Mouse (Mus musculus) embryonic facial prominence, embryonic 14.5 days (tissue): ENCODE data around the gene Gtf2e1. TPM values are rescaled to one million over a fixed set of nuclear protein-coding genes. Genes with fewer than 3 reads are reported as not detected.
A peak's percentile ranks its signal among the peaks of the same experiment; 100 is the strongest.

ENCODE experiments used
- ATAC-seq: fragments of 200-750 bp; cut with Nextera tagmentation; 2 replicates; pipeline ENCODE4 v1.8.0; 2017; ENCODE audit warnings: low read depth, moderate number of reproducible peaks, moderate TSS enrichment
- DNase-seq: peaks from one replicate; pipeline ENCODE4 v3.0.0-alpha.2; 2015; ENCODE audit warnings: low spot score
- H3K27ac ChIP-seq: fragments of 300-500 bp; sonication (generic); replicated peaks from 2 replicates; pipeline ENCODE4 v1.5.1; 2014; ENCODE audit warnings: low read depth, mild to moderate bottlenecking, low read length, moderate library complexity
- H3K27me3 ChIP-seq: fragments of 300-500 bp; sonication (generic); replicated peaks from 2 replicates; pipeline ENCODE4 v1.6.1; 2014; ENCODE audit warnings: low read length; ENCODE audit not compliant: control insufficient read depth, insufficient read depth
- H3K36me3 ChIP-seq: fragments of 300-500 bp; sonication (generic); 2 replicates; pipeline ENCODE4 v1.6.1; 2014; ENCODE audit warnings: low read length, mixed read lengths; ENCODE audit not compliant: control insufficient read depth, insufficient read depth
- H3K4me1 ChIP-seq: fragments of 300-500 bp; sonication (generic); 2 replicates; pipeline ENCODE4 v1.6.1; 2014; ENCODE audit warnings: antibody characterized with exemption, low read length; ENCODE audit not compliant: control insufficient read depth, insufficient read depth
- H3K4me2 ChIP-seq: fragments of 300-500 bp; sonication (generic); 2 replicates; pipeline ENCODE4 v1.6.1; 2014; ENCODE audit warnings: low read depth, mild to moderate bottlenecking, low read length, moderate library complexity, mixed read lengths
- H3K4me3 ChIP-seq: fragments of 300-500 bp; sonication (generic); 2 replicates; pipeline ENCODE4 v1.5.1; 2014; ENCODE audit warnings: low read depth, mild to moderate bottlenecking, low read length
- H3K9ac ChIP-seq: fragments of 300-500 bp; sonication (generic); 2 replicates; pipeline ENCODE4 v1.6.1; 2014; ENCODE audit warnings: low read depth, mild to moderate bottlenecking, low read length, moderate library complexity, mixed read lengths
- H3K9me3 ChIP-seq: fragments of 300-500 bp; sonication (generic); 2 replicates; pipeline ENCODE4 v1.6.1; 2016; ENCODE audit warnings: low read length; ENCODE audit not compliant: control insufficient read depth
- WGBS: fragments of 180-500 bp; shearing (Covaris S2); extraction: QIAGEN DNeasy Blood & Tissue Kit; methylation state at CpG from one replicate; pipeline ENCODE4 v1.1.7; 2014; 5-methylcytosine and 5-hydroxymethylcytosine counted together
- polyA plus RNA-seq: library from polyadenylated mRNA; unstranded; fragments of >200 nt; fragmentation: Nextera tagmentation; extraction: Ambion mirVana; gene quantifications from 2 replicates; pipeline ENCODE4 v1.2.1, GENCODE M21; 2014

The Gtf2e1 gene
- polyA plus RNA-seq, 1 experiment from 2014 or later = 29.0 TPM

- WGBS = 69% methylated on average over 1 of the region's 1 CpGs
- H3K36me3 ChIP-seq = no peaks in the 10 kb centered on the region
These were observed 40.0 kb upstream of the Gtf2e1 start for GRCm38 (mm10) chr16:37579591-37579990.

GRCm38 (mm10) chr16:37575325-37575724 lies 35.7 kb upstream of the Gtf2e1 start:
- Histone ChIP-seq H3K9ac (no peak overlapping the region), H3K4me2 (no peak overlapping the region), H3K9me3 (no peaks in the 10 kb centered on the region), H3K36me3 (0 out of 2 replicates have a peak, but pooled peaks cover 6% of the 10 kb centered on the region), H3K27ac (no peak overlapping the region), H3K4me1 (no peaks in the 10 kb centered on the region), H3K4me3 (no peak overlapping the region), H3K27me3 (no peaks in the 10 kb centered on the region)
- DNase-seq (no peak), ATAC-seq (no peak)
- WGBS = 64% methylated on average over 3 of the region's 3 CpGs

More at GRCm38 (mm10) chr16:37579591-37579990, 40.0 kb upstream of the Gtf2e1 start:
- no peak overlapping the region for H3K4me2 ChIP-seq
- no peak overlapping the region for H3K9ac ChIP-seq
- H3K27ac ChIP-seq = no peak overlapping the region
- peaks cover 8% of the 10 kb centered on the region; the same call in 1 of the 2 replicates for H3K4me1 ChIP-seq
- H3K4me3 ChIP-seq = no peak overlapping the region
- no peaks in the 10 kb centered on the region for H3K9me3 ChIP-seq
- no peaks in the 10 kb centered on the region for H3K27me3 ChIP-seq
- DNase-seq (no peak), ATAC-seq (no peak)

GRCm38 (mm10) chr16:37573061-37573460 lies 33.5 kb upstream of the Gtf2e1 start:
- 96% methylated on average over 5 of the region's 5 CpGs for WGBS
- H3K36me3 ChIP-seq = peaks cover 8% of the 10 kb centered on the region; the same call in 1 of the 2 replicates
- H3K4me1 ChIP-seq = no peaks in the 10 kb centered on the region
- no peak overlapping the region for H3K27ac ChIP-seq
- H3K4me3 ChIP-seq = no peak overlapping the region
- no peaks in the 10 kb centered on the region for H3K27me3 ChIP-seq
- H3K9me3 ChIP-seq = no peaks in the 10 kb centered on the region
- no peak overlapping the region for H3K4me2 ChIP-seq
- DNase-seq (no peak), ATAC-seq (no peak)
- H3K9ac ChIP-seq = no peak overlapping the region

- H3K9me3 ChIP-seq = no peaks in the 10 kb centered on the region
- H3K27me3 ChIP-seq = no peaks in the 10 kb centered on the region
- no peak overlapping the region for H3K9ac ChIP-seq
- DNase-seq (peak; percentile 30), ATAC-seq (peak; percentile 60; the same call in 1 of the 2 replicates)
- 62% methylated on average over 12 of the region's 12 CpGs for WGBS
- no peak overlapping the region for H3K4me3 ChIP-seq
- H3K4me2 ChIP-seq = no peak overlapping the region
- no peaks in the 10 kb centered on the region for H3K4me1 ChIP-seq
- H3K36me3 ChIP-seq = peaks cover 9% of the 10 kb centered on the region; the same call in 1 of the 2 replicates
- no peak overlapping the region for H3K27ac ChIP-seq
These were observed 32.6 kb upstream of the Gtf2e1 start for GRCm38 (mm10) chr16:37572117-37572754.

- no peak overlapping the region for H3K9ac ChIP-seq
- peaks cover 9% of the 10 kb centered on the region; the same call in 1 of the 2 replicates for H3K36me3 ChIP-seq
- H3K4me3 ChIP-seq = no peak overlapping the region
- H3K4me2 ChIP-seq = no peak overlapping the region
- H3K4me1 ChIP-seq = no peaks in the 10 kb centered on the region
- WGBS = 61% methylated on average over 3 of the region's 3 CpGs
- H3K9me3 ChIP-seq = no peaks in the 10 kb centered on the region
- H3K27ac ChIP-seq = peak overlapping the region; percentile 1
- no peaks in the 10 kb centered on the region for H3K27me3 ChIP-seq
- DNase-seq (peak; percentile 38), ATAC-seq (0 out of 2 replicates have a peak, but pooled peaks have one; percentile 31)
These were observed 32.0 kb upstream of the Gtf2e1 start for GRCm38 (mm10) chr16:37571554-37571953.

- WGBS = 81% methylated on average over 12 of the region's 12 CpGs
- no peaks in the 10 kb centered on the region for H3K9me3 ChIP-seq
- no peaks in the 10 kb centered on the region for H3K4me1 ChIP-seq
- DNase-seq (no peak), ATAC-seq (no peak)
- no peak overlapping the region for H3K27ac ChIP-seq
- H3K4me3 ChIP-seq = no peak overlapping the region
- H3K36me3 ChIP-seq = peaks cover 9% of the 10 kb centered on the region; the same call in 1 of the 2 replicates
- H3K4me2 ChIP-seq = no peak overlapping the region
- no peak overlapping the region for H3K9ac ChIP-seq
- H3K27me3 ChIP-seq = no peaks in the 10 kb centered on the region
These were observed 27.8 kb upstream of the Gtf2e1 start for GRCm38 (mm10) chr16:37567113-37568050.

- Histone ChIP-seq H3K4me2 (no peak overlapping the region), H3K9ac (no peak overlapping the region), H3K27me3 (no peaks in the 10 kb centered on the region), H3K36me3 (peaks cover 8% of the 10 kb centered on the region; the same call in 1 of the 2 replicates), H3K4me1 (no peaks in the 10 kb centered on the region), H3K9me3 (no peaks in the 10 kb centered on the region), H3K27ac (no peak overlapping the region), H3K4me3 (no peak overlapping the region)
- 78% methylated on average over 6 of the region's 6 CpGs for WGBS
- no peak for ATAC-seq
- DNase-seq = no peak
These were observed 26.5 kb upstream of the Gtf2e1 start for GRCm38 (mm10) chr16:37566107-37566506.

GRCm38 (mm10) chr16:37565117-37565516 lies 25.5 kb upstream of the Gtf2e1 start:
- H3K4me1 ChIP-seq = no peaks in the 10 kb centered on the region
- H3K27ac ChIP-seq = no peak overlapping the region
- H3K36me3 ChIP-seq = peaks cover 8% of the 10 kb centered on the region; the same call in 1 of the 2 replicates
- H3K9me3 ChIP-seq = no peaks in the 10 kb centered on the region
- ATAC-seq (no peak), DNase-seq (no peak)
- WGBS = 86% methylated on average over 1 of the region's 1 CpGs
- H3K9ac ChIP-seq = no peak overlapping the region
- no peak overlapping the region for H3K4me3 ChIP-seq
- no peak overlapping the region for H3K4me2 ChIP-seq
- H3K27me3 ChIP-seq = no peaks in the 10 kb centered on the region
